Mouse (Mus musculus) lung, embryonic 16.5 days (tissue): ENCODE data around the gene Traf3ip1. TPM values are rescaled to one million over a fixed set of nuclear protein-coding genes. Genes with fewer than 3 reads are reported as not detected.
A peak's percentile ranks its signal among the peaks of the same experiment; 100 is the strongest.

Experiments used
- ATAC-seq: fragments of 200-750 bp; cut with Nextera tagmentation; 2 replicates; pipeline ENCODE4 v1.8.0; 2017; ENCODE audit warnings: low read depth, mild to moderate bottlenecking, moderate library complexity
- H3K27ac ChIP-seq: fragments of 300-500 bp; sonication (generic); 2 replicates; pipeline ENCODE4 v1.5.1; 2014; ENCODE audit warnings: mild to moderate bottlenecking, control low read depth, low read length
- H3K27me3 ChIP-seq: fragments of 300-500 bp; sonication (generic); 2 replicates; pipeline ENCODE4 v1.6.1; 2014; ENCODE audit warnings: low read depth, low read length, mixed read lengths; ENCODE audit not compliant: control insufficient read depth, insufficient read depth
- H3K36me3 ChIP-seq: fragments of 300-500 bp; sonication (generic); 2 replicates; pipeline ENCODE4 v1.6.1; 2014; ENCODE audit warnings: low read length; ENCODE audit not compliant: control insufficient read depth, insufficient read depth
- H3K4me1 ChIP-seq: fragments of 300-500 bp; sonication (generic); replicated peaks from 2 replicates; pipeline ENCODE4 v1.6.1; 2014; ENCODE audit warnings: low read length, mixed read lengths; ENCODE audit not compliant: control insufficient read depth, insufficient read depth
- H3K4me2 ChIP-seq: fragments of 300-500 bp; sonication (generic); 2 replicates; pipeline ENCODE4 v1.6.1; 2014; ENCODE audit warnings: low read depth, low read length, control low read depth
- H3K4me3 ChIP-seq: fragments of 300-500 bp; sonication (generic); 2 replicates; pipeline ENCODE4 v1.5.1; 2014; ENCODE audit warnings: mild to moderate bottlenecking, low read length, control low read depth
- H3K9ac ChIP-seq: fragments of 300-500 bp; sonication (generic); 2 replicates; pipeline ENCODE4 v1.6.1; 2014; ENCODE audit warnings: low read length, control low read depth
- H3K9me3 ChIP-seq: fragments of 300-500 bp; sonication (generic); 2 replicates; pipeline ENCODE4 v1.6.1; 2016; ENCODE audit warnings: low read length; ENCODE audit not compliant: control insufficient read depth
- WGBS: fragments of 180-500 bp; shearing (Covaris S2); extraction: QIAGEN DNeasy Blood & Tissue Kit; methylation state at CpG from one replicate; pipeline ENCODE4 v1.1.7; 2014; 5-methylcytosine and 5-hydroxymethylcytosine counted together
- polyA plus RNA-seq: library from polyadenylated mRNA; unstranded; fragments of >200 nt; fragmentation: Nextera tagmentation; extraction: Ambion mirVana; gene quantifications from 2 replicates; pipeline ENCODE4 v1.2.1, GENCODE M21; 2015

Traf3ip1 gene
- polyA plus RNA-seq, 1 experiment from 2014 or later = 13.0 TPM

DNA sequence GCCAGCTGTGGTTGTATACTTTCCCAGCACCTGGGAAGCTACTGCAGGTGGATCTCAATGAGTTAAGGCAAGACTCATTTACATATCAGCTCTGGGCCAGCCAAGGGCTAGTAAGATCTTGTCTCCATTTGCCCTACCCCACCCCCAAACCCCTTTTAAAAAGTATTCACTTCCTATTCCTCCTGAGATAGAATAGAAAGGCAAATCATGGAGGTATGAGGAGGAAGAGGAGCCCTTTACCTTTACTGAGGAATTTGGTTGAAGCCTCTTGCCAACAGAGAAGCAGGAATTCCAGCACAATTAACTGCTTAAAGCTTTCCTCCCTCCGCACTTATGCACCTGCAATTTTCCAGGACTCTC, 44.1 kb downstream of the Traf3ip1 start:
- H3K27me3 ChIP-seq = peaks cover 9% of the 10 kb centered on the region; the same call in 1 of the 2 replicates
- no peaks in the 10 kb centered on the region for H3K9me3 ChIP-seq
- H3K36me3 ChIP-seq = no peaks in the 10 kb centered on the region
- WGBS = 30% methylated on average over 1 of the region's 1 CpGs
- H3K4me1 ChIP-seq = peaks cover 20% of the 10 kb centered on the region
- ATAC-seq = no peak
- H3K9ac ChIP-seq = no peak overlapping the region
- no peak overlapping the region for H3K4me3 ChIP-seq
- no peak overlapping the region for H3K4me2 ChIP-seq
- H3K27ac ChIP-seq = peak overlapping the region; percentile 62

DNA sequence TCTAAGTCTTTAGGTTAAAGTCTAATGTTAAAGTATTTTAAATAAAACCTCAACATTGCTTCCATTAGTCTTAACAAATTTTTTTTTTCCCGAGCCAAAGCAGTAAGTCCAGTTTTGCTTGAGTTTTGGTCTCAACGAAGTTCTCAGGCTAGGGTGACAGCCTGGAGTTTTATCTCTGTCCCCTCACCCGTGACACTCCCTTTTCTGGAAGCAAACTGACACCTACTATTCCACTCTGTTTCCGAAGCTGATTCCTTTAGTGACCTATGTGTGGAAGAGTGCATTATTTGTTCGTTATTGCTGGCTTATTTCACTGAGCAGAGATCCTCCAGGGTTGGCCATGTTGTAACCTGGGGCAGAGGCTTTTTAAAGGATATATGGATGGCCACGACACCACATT, 44.8 kb downstream of the Traf3ip1 start:
- Histone ChIP-seq H3K4me3 (peak overlapping the region; percentile 86; the same call in 1 of the 2 replicates), H3K27ac (peak overlapping the region; percentile 62), H3K4me2 (peak overlapping the region; percentile 95), H3K36me3 (no peaks in the 10 kb centered on the region), H3K4me1 (peaks cover 17% of the 10 kb centered on the region), H3K27me3 (peaks cover 9% of the 10 kb centered on the region; the same call in 1 of the 2 replicates), H3K9ac (no peak overlapping the region), H3K9me3 (no peaks in the 10 kb centered on the region)
- WGBS = 19% methylated on average over 6 of the region's 6 CpGs
- ATAC-seq = no peak

DNA sequence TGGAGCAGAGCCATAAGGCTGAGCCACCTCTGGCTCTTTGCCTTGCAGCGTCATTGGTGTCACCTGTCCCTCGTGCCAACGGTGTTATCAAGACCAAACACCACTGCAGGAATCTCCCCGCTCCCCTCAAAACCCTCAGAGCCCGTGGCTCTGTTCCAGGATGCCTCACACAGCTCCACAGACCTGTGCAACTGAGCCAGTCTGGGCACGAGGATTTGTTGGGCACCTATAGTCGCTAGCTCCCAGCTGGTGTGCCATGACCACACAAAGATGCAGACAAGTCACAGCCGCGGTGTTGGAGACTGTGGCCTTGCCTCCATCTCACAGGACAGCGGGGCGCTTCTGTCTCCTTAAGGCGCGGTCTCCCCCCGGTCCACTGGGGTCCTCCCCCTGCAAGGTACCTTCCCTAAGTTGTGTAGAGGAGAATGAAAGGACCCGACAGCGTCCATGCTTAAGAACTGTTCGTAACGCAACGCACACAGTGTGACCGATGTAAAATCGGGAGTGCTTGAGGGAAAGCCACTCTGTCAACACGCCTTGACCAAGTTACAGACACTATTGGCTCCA, 45.3 kb downstream of the Traf3ip1 start:
- WGBS = 3% methylated on average over 22 of the region's 22 CpGs
- Histone ChIP-seq H3K4me2 (peak overlapping the region; percentile 95), H3K27ac (peak overlapping the region; percentile 62)

GRCm38 (mm10) chr1:91540271-91540826, 45.9 kb downstream of the Traf3ip1 start, which contains the start of gene Asb1:
Asb1 (plus strand) TSS chr1:91540544.
- H3K4me1 ChIP-seq = peaks cover 17% of the 10 kb centered on the region
- under 1% methylated on average over 41 of the region's 41 CpGs for WGBS
- peak within 1 kb of the TSS; percentile 81 for H3K9ac ChIP-seq
- H3K4me2 ChIP-seq = peak within 1 kb of the TSS; percentile 95
- peak; percentile 98 for ATAC-seq
- peak within 1 kb of the TSS; percentile 62 for H3K27ac ChIP-seq
- peaks cover 9% of the 10 kb centered on the region; the same call in 1 of the 2 replicates for H3K27me3 ChIP-seq
- H3K4me3 ChIP-seq = peak within 1 kb of the TSS; percentile 86
- peaks cover 2% of the 10 kb centered on the region; the same call in 1 of the 2 replicates for H3K36me3 ChIP-seq
- no peaks in the 10 kb centered on the region for H3K9me3 ChIP-seq

More for the DNA sequence above, 45.3 kb downstream of the Traf3ip1 start:
- ATAC-seq = peak; percentile 21
- H3K4me1 ChIP-seq = peaks cover 17% of the 10 kb centered on the region
- H3K9ac ChIP-seq = peak overlapping the region; percentile 65
- H3K4me3 ChIP-seq = peak overlapping the region; percentile 86
- no peaks in the 10 kb centered on the region for H3K36me3 ChIP-seq
- H3K9me3 ChIP-seq = no peaks in the 10 kb centered on the region
- peaks cover 9% of the 10 kb centered on the region; the same call in 1 of the 2 replicates for H3K27me3 ChIP-seq

GRCm38 (mm10) chr1:91541042-91541592, 46.7 kb downstream of the Traf3ip1 start:
- Histone ChIP-seq H3K9ac (peak overlapping the region; percentile 81), H3K4me1 (peaks cover 17% of the 10 kb centered on the region), H3K27ac (no peak overlapping the region; the same call in 1 of the 2 replicates), H3K27me3 (peaks cover 9% of the 10 kb centered on the region; the same call in 1 of the 2 replicates), H3K4me2 (peak overlapping the region; percentile 95), H3K9me3 (no peaks in the 10 kb centered on the region), H3K4me3 (peak overlapping the region; percentile 86), H3K36me3 (peaks cover 5% of the 10 kb centered on the region; the same call in 1 of the 2 replicates)
- WGBS = 11% methylated on average over 15 of the region's 15 CpGs
- ATAC-seq = no peak

- 80% methylated on average over 4 of the region's 4 CpGs for WGBS
- Histone ChIP-seq H3K4me2 (no peak overlapping the region), H3K27ac (no peak overlapping the region), H3K27me3 (peaks cover 3% of the 10 kb centered on the region; the same call in 1 of the 2 replicates), H3K4me3 (no peak overlapping the region), H3K9me3 (no peaks in the 10 kb centered on the region), H3K36me3 (peaks cover 8% of the 10 kb centered on the region), H3K4me1 (peaks cover 15% of the 10 kb centered on the region), H3K9ac (no peak overlapping the region)
- ATAC-seq = no peak
Observed at GRCm38 (mm10) chr1:91543974-91544373, 49.5 kb downstream of the Traf3ip1 start.

DNA sequence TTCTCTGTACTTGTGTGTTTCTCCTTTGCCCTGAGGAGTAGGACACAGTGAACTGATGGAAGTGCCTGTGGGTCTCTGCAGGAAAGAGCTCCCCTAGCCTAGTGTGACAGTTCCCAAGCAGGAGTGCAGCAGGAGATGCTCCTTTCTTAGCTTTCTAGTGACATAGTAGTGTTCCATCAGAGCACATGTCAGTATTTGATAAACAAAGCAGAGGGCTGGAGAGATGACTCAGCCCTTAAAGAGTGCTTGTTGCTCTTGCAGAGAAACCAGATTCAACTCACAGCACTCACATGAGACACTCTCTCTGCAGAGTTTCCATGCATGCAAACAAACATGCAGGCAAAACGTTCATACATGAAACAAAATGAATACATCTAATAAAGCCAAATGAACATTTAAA, 50.8 kb downstream of the Traf3ip1 start:
- H3K9ac ChIP-seq = no peak overlapping the region
- H3K27me3 ChIP-seq = no peaks in the 10 kb centered on the region
- H3K27ac ChIP-seq = no peak overlapping the region
- WGBS = 67% methylated on average over 1 of the region's 1 CpGs
- H3K4me1 ChIP-seq = peaks cover 9% of the 10 kb centered on the region
- peaks cover 8% of the 10 kb centered on the region for H3K36me3 ChIP-seq
- no peak for ATAC-seq
- H3K9me3 ChIP-seq = no peaks in the 10 kb centered on the region
- H3K4me2 ChIP-seq = no peak overlapping the region
- no peak overlapping the region for H3K4me3 ChIP-seq

DNA sequence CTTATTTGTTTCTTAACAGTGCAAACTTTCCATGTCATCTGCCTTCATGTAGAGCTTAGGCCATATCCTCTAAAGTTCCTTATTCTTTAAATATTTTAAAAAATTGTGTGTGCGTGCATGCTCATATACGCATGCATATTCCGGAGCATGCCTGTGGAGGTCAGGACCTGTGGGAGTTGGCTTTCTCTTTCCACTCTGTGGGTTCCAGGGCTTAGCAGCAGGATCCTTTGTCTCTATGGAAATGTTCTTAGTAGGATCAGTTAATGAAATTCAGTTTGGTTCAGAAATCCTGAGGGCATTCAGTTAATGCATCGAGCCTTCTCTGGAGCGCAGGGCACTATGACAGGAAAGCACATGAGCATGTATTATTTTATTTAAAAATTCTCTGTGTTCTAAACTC, 53.1 kb downstream of the Traf3ip1 start:
- no peak overlapping the region for H3K9ac ChIP-seq
- no peak for ATAC-seq
- H3K9me3 ChIP-seq = no peaks in the 10 kb centered on the region
- H3K36me3 ChIP-seq = peaks cover 8% of the 10 kb centered on the region
- no peaks in the 10 kb centered on the region for H3K4me1 ChIP-seq
- H3K4me3 ChIP-seq = no peak overlapping the region
- 93% methylated on average over 5 of the region's 5 CpGs for WGBS
- no peak overlapping the region for H3K4me2 ChIP-seq
- H3K27ac ChIP-seq = no peak overlapping the region
- no peaks in the 10 kb centered on the region for H3K27me3 ChIP-seq

- 68% methylated on average over 2 of the region's 2 CpGs for WGBS
- peaks cover 11% of the 10 kb centered on the region for H3K36me3 ChIP-seq
Observed at GRCm38 (mm10) chr1:91549073-91549472, 54.6 kb downstream of the Traf3ip1 start.

More at GRCm38 (mm10) chr1:91549073-91549472, 54.6 kb downstream of the Traf3ip1 start:
- H3K4me2 ChIP-seq = no peak overlapping the region
- H3K4me3 ChIP-seq = no peak overlapping the region
- H3K9ac ChIP-seq = no peak overlapping the region
- H3K27ac ChIP-seq = no peak overlapping the region
- H3K4me1 ChIP-seq = no peaks in the 10 kb centered on the region
- H3K9me3 ChIP-seq = no peaks in the 10 kb centered on the region
- no peak for ATAC-seq
- no peaks in the 10 kb centered on the region for H3K27me3 ChIP-seq
